Mouse (Mus musculus) urinary bladder, postnatal 4 days (tissue): Measurements from ENCODE around the gene Mybph.

ENCODE experiments used
- DNase-seq, 2 experiments: peaks; one replicate each; pipeline ENCODE4 v3.0.0; 2021 to 2022; ENCODE audit warnings: low spot score in 2 of 2

Mybph gene

GRCm38 (mm10) chr1:134184089-134184488 lies 9.2 kb upstream of the Mybph start:
- DNase-seq = no peak

- no peak for DNase-seq
Measured at GRCm38 (mm10) chr1:134188217-134188616, 5.0 kb upstream of the Mybph start.

DNA sequence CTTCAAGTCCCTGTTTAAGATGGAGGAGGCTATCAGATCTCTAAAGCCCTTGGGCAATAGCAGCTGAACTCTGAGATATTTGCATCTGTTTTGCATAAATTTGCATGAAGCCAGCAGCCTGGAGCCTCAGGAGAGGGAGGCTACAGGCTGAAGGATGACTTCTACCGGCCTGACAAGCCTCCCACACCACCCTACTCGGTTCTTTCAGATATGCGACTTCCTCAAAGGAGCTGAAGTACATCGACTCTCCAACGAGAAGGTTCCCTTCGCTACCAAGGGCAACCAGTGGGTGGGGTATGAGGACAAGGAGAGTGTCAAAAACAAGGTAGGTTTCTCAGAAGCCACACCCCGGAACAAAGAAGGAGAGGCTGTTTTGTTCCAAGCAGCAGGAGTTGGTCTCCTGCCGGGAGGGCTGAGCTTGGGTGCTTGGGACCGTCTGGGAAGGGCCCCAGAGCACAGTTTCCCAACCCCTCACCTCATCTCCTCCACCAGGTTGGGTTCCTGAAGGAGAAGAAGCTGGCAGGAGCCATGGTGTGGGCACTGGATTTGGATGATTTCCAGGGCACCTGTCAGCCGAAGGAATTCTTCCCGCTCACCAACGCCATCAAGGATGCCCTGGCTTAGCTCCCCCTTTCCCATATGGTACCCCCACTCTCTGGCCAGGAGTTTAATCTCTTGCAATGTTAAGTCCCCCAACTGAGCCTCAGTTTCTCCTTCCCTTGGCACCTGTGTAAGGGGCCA lies 4.1 kb upstream of the Mybph start:
- no peak for DNase-seq

DNA sequence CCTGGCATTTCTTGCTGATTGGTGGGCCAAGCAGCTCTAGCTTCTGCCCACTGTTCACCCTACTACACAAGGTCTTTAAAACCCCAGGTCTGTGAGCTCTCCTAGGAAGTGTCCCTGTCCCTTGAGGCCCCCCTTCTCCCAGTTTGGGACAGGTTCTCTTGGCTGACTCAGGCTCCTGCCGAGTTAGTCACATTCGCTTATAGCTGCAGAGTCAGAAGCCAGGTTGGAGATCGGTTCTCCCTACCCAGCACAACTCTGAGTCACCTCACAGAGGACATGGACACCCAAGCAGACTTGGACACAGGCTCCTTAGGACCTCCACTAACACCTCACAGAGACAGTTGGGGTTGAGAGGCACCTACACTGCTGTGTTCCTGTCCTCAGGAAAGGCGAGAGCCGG lies 2.1 kb upstream of the Mybph start:
- no peak for DNase-seq

DNA sequence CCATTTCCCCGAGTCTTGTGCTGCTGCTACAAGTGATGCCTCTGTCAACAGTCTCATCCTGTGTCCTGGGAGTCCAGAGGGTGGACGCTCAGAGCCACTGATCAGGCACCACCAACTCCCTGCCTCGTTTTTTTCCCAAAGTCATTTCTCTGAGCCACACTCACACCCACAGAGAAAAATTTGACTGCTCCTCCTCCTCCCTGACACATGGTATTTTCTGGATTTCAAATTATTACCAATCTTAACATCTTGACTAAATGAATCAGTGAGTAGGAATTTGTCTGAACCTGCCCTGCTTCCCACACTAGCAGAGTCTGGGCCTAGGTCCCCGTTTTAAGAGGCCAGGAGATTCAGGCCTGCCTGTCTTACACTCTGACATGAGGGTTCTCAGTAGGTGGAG lies 1.2 kb upstream of the Mybph start:
- DNase-seq = no peak

GRCm38 (mm10) chr1:134193674-134194197 lies 488 bp downstream of the Mybph start:
- DNase-seq = no peak

- DNase-seq = no peak
Measured at GRCm38 (mm10) chr1:134194298-134195022, 1.2 kb downstream of the Mybph start.

DNA sequence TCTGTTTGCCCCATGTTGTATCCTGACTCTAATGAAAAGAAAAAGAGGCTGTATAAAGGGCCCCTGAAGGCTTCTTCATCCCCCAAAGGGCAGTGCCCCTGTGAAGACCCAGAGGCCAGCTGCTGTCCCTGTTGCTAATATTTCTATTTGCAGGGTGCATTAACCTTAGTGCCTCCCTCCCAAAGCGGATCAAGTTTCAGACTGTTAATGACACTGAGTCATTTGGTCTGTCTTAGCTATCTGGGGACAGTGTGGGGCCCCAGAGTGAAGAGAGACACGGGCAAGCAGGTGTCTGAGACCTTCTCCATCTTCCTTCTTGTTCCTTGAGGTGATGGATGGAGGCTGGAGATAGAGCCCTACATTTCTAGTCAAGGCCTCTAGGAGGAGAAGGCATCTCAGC lies 1.9 kb downstream of the Mybph start:
- DNase-seq = no peak

DNA sequence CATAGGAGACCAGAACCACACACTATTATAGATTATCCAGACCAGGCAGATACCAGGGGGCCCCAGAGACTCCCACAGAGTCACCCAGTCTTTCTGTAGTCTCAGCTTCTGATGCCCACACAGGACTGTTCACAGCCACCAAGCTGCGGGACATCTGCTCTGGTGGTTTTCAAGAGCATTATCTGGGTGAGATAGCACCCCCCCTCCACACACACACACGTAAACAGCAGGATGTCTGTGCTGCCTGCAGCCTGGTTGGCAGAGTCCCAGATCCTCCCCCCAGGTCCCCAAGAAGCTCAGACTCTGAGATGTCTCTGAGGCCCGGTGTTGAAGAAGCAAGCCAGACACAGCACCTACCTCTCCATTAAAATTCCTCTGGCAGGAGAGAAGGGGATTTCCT lies 2.3 kb downstream of the Mybph start:
- DNase-seq = no peak

GRCm38 (mm10) chr1:134195979-134196378 lies 2.7 kb downstream of the Mybph start:
- no peak for DNase-seq

DNA sequence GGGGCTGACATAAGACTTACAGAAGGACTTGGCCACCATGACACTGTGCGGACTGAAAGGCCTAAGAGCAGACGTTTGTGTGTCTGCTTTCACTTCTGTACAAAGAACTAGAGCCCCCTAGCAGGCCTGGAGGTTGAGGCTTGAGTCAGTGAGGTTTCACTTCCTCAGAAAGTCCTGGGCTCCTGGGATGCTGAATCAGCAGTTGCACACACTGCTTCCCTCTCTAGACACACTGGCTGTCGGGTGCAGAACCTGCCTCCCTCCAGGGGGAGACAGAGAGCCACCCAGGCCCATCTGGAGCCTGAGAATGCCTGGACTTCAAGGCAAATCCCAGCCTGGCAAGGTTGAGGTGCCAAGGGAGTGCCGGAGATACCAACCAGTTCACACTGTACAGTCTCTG lies 3.1 kb downstream of the Mybph start:
- DNase-seq = peak; percentile 65 to 79

DNA sequence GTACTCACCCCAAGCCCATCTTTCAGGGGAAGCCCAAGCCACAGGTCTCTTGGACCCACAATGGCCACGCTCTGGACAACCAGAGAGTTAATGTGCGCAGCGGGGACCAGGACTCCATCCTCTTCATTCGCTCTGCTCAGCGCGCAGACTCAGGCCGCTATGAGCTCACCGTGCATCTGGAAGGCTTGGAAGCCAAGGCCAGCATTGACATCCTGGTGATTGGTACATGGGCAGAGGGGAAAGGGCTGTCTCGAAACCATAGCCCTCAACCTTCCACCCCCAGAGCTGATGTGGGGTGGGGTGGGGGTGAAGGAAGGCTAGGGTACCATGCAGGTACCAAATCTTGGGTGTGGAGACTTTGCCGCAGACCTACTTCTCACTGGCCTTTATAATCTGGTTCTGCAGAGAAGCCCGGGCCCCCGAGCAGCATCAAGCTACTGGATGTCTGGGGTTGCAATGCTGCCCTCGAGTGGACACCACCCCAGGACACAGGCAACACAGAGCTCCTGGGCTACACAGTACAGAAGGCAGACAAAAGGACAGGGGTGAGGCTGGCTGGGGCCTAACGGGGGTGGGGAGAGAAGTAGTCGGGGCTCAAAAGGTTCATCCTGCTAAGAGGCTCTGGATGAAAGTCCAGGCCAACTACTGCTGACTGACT lies 4.2 kb downstream of the Mybph start:
- DNase-seq = no peak

DNA sequence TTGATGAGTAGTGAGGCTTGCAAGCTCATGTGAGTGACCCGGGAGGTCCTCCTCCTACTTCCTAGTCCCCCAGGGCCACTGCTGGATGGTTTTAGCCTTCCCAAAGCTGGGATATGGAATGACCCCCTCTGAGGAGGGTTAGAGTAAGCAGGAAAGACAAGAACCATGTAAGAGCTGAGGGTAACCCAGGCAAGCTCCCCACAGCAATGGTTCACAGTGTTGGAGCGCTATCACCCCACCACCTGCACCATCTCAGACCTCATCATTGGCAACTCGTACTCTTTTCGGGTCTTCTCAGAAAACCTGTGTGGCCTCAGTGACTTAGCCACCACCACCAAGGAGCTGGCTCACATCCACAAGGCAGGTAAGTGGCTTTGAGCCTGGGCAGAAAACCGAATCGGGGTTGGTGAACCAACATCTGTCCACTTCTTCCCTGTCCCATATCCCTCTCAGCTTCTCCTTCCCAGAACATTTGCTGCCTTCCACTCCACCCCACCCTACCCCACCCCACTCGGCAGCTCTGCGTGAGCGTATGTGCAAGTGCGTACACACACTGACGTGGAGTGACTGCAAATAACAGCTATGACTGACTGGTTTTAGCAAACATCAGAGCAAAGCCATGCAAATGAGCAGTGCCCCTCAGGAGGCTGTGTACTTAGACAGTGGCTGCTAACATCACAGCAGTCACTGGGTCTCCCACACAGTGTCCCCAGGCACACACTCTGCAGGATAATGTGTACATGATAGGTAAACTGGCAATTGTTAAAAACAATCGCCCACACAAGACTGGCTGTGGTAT lies 5.1 kb downstream of the Mybph start:
- DNase-seq = no peak

GRCm38 (mm10) chr1:134200481-134200880 lies 7.2 kb downstream of the Mybph start:
- no peak for DNase-seq

DNA sequence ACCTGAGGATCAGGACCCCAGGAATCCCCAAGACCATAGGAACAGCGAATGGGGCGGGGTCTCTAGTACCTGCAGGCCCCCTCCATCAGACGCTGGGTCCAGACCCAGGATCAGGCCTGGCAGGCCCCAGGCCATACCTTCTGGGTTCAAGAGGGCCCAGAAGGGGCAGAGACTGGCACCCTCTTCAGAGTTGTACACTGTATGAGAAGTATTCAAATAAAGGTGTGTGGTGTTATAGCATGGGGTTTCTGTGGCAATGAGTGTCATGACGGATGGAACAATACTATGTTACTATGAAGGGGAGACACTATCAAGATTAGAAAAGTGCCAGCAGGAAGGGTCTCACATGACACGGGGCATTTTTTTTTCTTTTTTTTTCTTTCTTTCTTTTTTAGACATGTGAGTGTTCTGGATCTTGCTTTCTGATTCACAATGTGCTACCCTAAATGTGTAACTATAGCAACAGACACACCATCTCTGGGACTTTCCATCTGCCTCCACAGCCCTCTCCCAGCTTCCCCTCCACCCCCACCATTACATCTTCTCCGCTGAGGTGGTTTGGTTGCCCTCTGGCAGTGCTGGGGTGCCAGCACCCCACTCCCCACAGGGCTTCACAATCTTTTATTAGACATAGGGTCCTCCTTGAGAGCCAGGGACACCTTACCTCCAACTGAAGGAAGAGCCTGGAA lies 7.9 kb downstream of the Mybph start:
- DNase-seq = no peak

- DNase-seq = peak; percentile 42 to 72
Measured at GRCm38 (mm10) chr1:134201751-134202420, 8.6 kb downstream of the Mybph start.

- no peak for DNase-seq
Measured at GRCm38 (mm10) chr1:134204230-134204629, 11.0 kb downstream of the Mybph start.

GRCm38 (mm10) chr1:134205296-134206018 lies 12.2 kb downstream of the Mybph start:
- no peak for DNase-seq

GRCm38 (mm10) chr1:134206085-134206484 lies 12.8 kb downstream of the Mybph start:
- DNase-seq = no peak

- DNase-seq = no peak
Measured at GRCm38 (mm10) chr1:134210179-134210755, 17.0 kb downstream of the Mybph start.
